9 mouse cellular contexts compared by ENCODE assay signal in the genomic region with DNA sequence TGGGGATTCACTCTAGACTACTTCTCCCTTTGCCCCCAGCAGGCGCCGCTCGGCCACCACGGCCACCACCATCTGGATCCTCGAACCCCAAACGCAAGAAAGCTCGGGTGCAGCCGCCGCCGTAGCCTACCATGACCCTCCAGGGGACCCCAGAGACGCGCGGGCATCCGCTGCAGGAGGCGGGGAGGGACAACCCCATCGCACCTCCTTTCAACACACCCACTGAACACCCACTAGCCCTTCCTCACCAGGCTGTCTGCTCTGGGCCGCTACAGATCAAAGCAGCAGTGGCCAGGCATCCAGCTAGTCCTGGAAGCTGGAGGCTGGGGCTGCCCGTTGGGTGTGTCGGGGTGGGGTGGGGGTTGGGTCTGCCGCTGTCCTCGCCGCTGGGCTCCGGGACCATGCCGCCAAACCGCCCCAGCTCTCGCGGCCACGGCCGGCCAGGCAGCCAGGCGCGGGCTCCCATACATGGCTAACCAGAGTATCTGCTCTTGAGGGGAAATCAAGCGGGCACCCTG. TPM values are rescaled to one million over a fixed set of nuclear protein-coding genes. Genes with fewer than 3 reads are reported as not detected.
DNase-seq lines count a peak whose midpoint lies in the region; ATAC-seq and TF ChIP-seq lines count a peak whose summit lies in the region.
"Had no signal": no experiment of that assay in that cellular context is flagged by ENCODE, and none has a peak within 500 bp of the region (broad histone marks: within the 10 kb centered on the region; RNA-seq: fewer than 3 reads in every experiment).

No protein-coding gene starts in this region.

- DNase-seq in cerebellum, adult 2 months, result no peak
- no peak for DNase-seq in cerebellum, postnatal 36 days
- no peak for DNase-seq in testis, postnatal 14 days (ENCODE audit: low spot score)
- DNase-seq in limb, embryonic 14.5 days (ENCODE audit: low spot score), result no peak
- DNase-seq in retina, postnatal 1 day, result peak; percentile 60

- peaks cover 12% of the 10 kb centered on the region for H3K27me3 ChIP-seq in cerebellum, adult 2 months (ENCODE audit: control insufficient read depth, insufficient read depth, low read length)
- H3K27me3 ChIP-seq in testis, adult 2 months (ENCODE audit: control insufficient read depth, insufficient read depth, low read length), result peaks cover 12% of the 10 kb centered on the region
- H3K27me3 ChIP-seq in limb, embryonic 14.5 days (ENCODE audit: control insufficient read depth, insufficient read depth, low read length), result peaks cover 19% of the 10 kb centered on the region; the same call in 1 of the 2 replicates

- peak overlapping the region; percentile 28 for H3K4me3 ChIP-seq in cerebellum, adult 2 months (replicated peaks; ENCODE audit: insufficient read depth, low read depth, low read length)
- peak overlapping the region; percentile 20 for H3K4me3 ChIP-seq in testis, adult 2 months (ENCODE audit: control insufficient read depth, low read depth, low read length)
- H3K4me3 ChIP-seq in limb, embryonic 14.5 days (replicated peaks; ENCODE audit: low read length), result peak overlapping the region; percentile 73
- H3K4me3 ChIP-seq: megakaryocyte, embryonic 14.5 days had no signal

- H3K36me3 ChIP-seq in testis, adult 2 months (ENCODE audit: control insufficient read depth, insufficient read depth, low read length), result no peaks in the 10 kb centered on the region
- H3K36me3 ChIP-seq in limb, embryonic 14.5 days (ENCODE audit: control insufficient read depth, insufficient read depth, low read length), result no peaks in the 10 kb centered on the region

- TF ChIP-seq CTCF in cerebellum, adult 2 months (IDR thresholded peaks at IDR 0.05; ENCODE audit: borderline replicate concordance, insufficient read depth, low read depth, low read length), result no peak
- no peak for TF ChIP-seq CTCF in testis, adult 2 months (IDR thresholded peaks at IDR 0.05; ENCODE audit: control insufficient read depth, insufficient read depth, insufficient replicate concordance, low read depth, low read length)

- no peaks in the 10 kb centered on the region for H3K9me3 ChIP-seq in limb, embryonic 14.5 days (ENCODE audit: control insufficient read depth, low read length)
- H3K9me3 ChIP-seq: megakaryocyte, embryonic 14.5 days had no signal

- no peak overlapping the region for H3K27ac ChIP-seq in cerebellum, adult 2 months (ENCODE audit: insufficient read depth, low read length)
- H3K27ac ChIP-seq in testis, adult 2 months (ENCODE audit: control insufficient read depth, insufficient read depth, low read depth, low read length), result no peak overlapping the region
- H3K27ac ChIP-seq in limb, embryonic 14.5 days (replicated peaks; ENCODE audit: low read depth, low read length), result no peak overlapping the region

- no peak for ATAC-seq in limb, embryonic 14.5 days (ENCODE audit: low FRiP score, low read depth)
- no peak for ATAC-seq in megakaryocyte-erythroid progenitor cell, adult 5-6 weeks (replicated peaks; ENCODE audit: low FRiP score, low TSS enrichment, poor library complexity, severe bottlenecking)
- no peak for ATAC-seq in inflammation-experienced regulatory T-cells, adult 6 months

- H3K4me2 ChIP-seq in limb, embryonic 14.5 days (replicated peaks; ENCODE audit: low read depth, low read length, severe bottlenecking), result peak overlapping the region; percentile 98

- H3K4me1 ChIP-seq in cerebellum, adult 2 months (ENCODE audit: control insufficient read depth, insufficient read depth, low read length), result peaks cover 6% of the 10 kb centered on the region; the same call in 1 of the 2 replicates
- H3K4me1 ChIP-seq in testis, adult 2 months (ENCODE audit: control insufficient read depth, insufficient read depth, low read length), result peaks cover 20% of the 10 kb centered on the region
- peaks cover 45% of the 10 kb centered on the region for H3K4me1 ChIP-seq in limb, embryonic 14.5 days (ENCODE audit: control insufficient read depth, insufficient read depth, low read length)
- H3K4me1 ChIP-seq: megakaryocyte, embryonic 14.5 days had no signal

- peak overlapping the region; percentile 75 for H3K9ac ChIP-seq in limb, embryonic 14.5 days (ENCODE audit: low read depth, low read length, severe bottlenecking)

- 4% methylated on average over 32 of the region's 32 CpGs for WGBS in cerebellum, adult 2 months
- WGBS in limb, embryonic 14.5 days, result under 1% methylated on average over 22 of the region's 32 CpGs

- no peak for TF ChIP-seq POLR2A in cerebellum, adult 2 months (IDR thresholded peaks at IDR 0.05; ENCODE audit: borderline replicate concordance, insufficient read depth, low read length)
- no peak for TF ChIP-seq POLR2A in testis, adult 2 months (IDR thresholded peaks at IDR 0.05; ENCODE audit: control insufficient read depth, low read depth, low read length)
- no peak for TF ChIP-seq POLR2A in limb, embryonic 14.5 days (IDR thresholded peaks at IDR 0.05; ENCODE audit: borderline replicate concordance, extremely low read depth, insufficient read depth, insufficient read length)

RNA-seq across cellular contexts. Expression of a gene that starts 1.9 kb away (rescaled TPM):
- 3.1 and 3.2 TPM in 2 replicates for polyA plus RNA-seq in cerebellum, adult 2 months (2012; rRNA removed)
- 7.8 and 8.7 TPM in 2 replicates for polyA plus RNA-seq in testis, adult 2 months (2012; rRNA removed)
- 11.6 and 13.3 TPM in 2 replicates for polyA plus RNA-seq in limb, embryonic 14.5 days (2012; rRNA removed)
- polyA plus RNA-seq in limb, embryonic 14.5 days (2014; fragmentation: Nextera tagmentation; extraction: Ambion mirVana), result 7.4 and 8.0 TPM in 2 replicates
- total RNA-seq in megakaryocyte-erythroid progenitor cell, adult 5-6 weeks (2014; fragmentation: Nextera tagmentation), result not detected in 2 replicates
- not detected in 2 replicates for total RNA-seq in megakaryocyte-erythroid progenitor cell, adult 5-6 weeks (2017)
- under 1 TPM in 1 of 3 experiments, not detected in 2; 0.08 TPM for polyA plus RNA-seq in inflammation-experienced regulatory T-cells, adult 6 months (2017; shearing (Covaris generic))

Comparison
In these comparisons a context has a peak if more than half of its experiments do, and no peak if none do; other contexts are left out.
1. H3K4me3 ChIP-seq: peak in every context shown above with its lines; median percentile 73 in limb, embryonic 14.5 days; 28 in cerebellum, adult 2 months; 20 in testis, adult 2 months.